Mouse (Mus musculus) heart, adult 18-20 months (tissue): Measurements from ENCODE around the gene Olfr551. TPM values are rescaled to one million over a fixed set of nuclear protein-coding genes. Genes with fewer than 3 reads are reported as not detected.

Experiments
- total RNA-seq, 2 experiments: library from RNA; stranded (reverse); gene quantifications; 2 replicates each; pipeline ENCODE4 v1.2.3; 2021

Olfr551 gene
- total RNA-seq, 2 experiments from 2014 or later = not detected

Other genes starting within 250 kb of the Olfr551 start
- gene Rrm1, start 150.2 kb downstream of the Olfr551 start, total RNA-seq = 10 to 100 TPM in 1 of 2 experiments, 1 to 10 TPM in 1; 9.5 to 10.1 TPM
- not detected for gene Olfr543, start 110.2 kb downstream of the Olfr551 start, total RNA-seq
- not detected for gene Olfr544, start 103.6 kb downstream of the Olfr551 start, total RNA-seq
- gene Olfr545, start 92.3 kb downstream of the Olfr551 start, total RNA-seq = not detected
- gene Olfr547, start 57.1 kb downstream of the Olfr551 start, total RNA-seq = not detected
- not detected for gene Olfr548-ps1, start 51.0 kb downstream of the Olfr551 start, total RNA-seq
- gene Olfr549, start 42.0 kb downstream of the Olfr551 start, total RNA-seq = not detected
- 1 to 10 TPM; 5.3 TPM for gene Trim21, start 26.4 kb downstream of the Olfr551 start, total RNA-seq
- under 1 TPM; 0.05 to 0.18 TPM for gene Olfr550, start 20.4 kb downstream of the Olfr551 start, total RNA-seq
- gene Olfr552, start 5.9 kb upstream of the Olfr551 start, total RNA-seq = under 1 TPM; 0.10 to 0.23 TPM
- gene Olfr553, start 26.3 kb upstream of the Olfr551 start, total RNA-seq = not detected
- gene Olfr554, start 46.5 kb upstream of the Olfr551 start, total RNA-seq = not detected
- gene Olfr555, start 66.9 kb upstream of the Olfr551 start, total RNA-seq = not detected
- not detected for gene Olfr556, start 73.0 kb upstream of the Olfr551 start, total RNA-seq
- gene Trim68, start 95.4 kb upstream of the Olfr551 start, total RNA-seq = 1 to 10 TPM; 6.7 to 8.5 TPM
- gene Olfr557, start 104.0 kb upstream of the Olfr551 start, total RNA-seq = not detected
- 1 to 10 TPM; 2.3 TPM for gene Olfr558, start 110.3 kb upstream of the Olfr551 start, total RNA-seq
- gene Olfr33, start 127.2 kb upstream of the Olfr551 start, total RNA-seq = not detected
- not detected for gene Olfr559, start 135.6 kb upstream of the Olfr551 start, total RNA-seq
- gene Olfr560, start 167.5 kb upstream of the Olfr551 start, total RNA-seq = not detected
- under 1 TPM; 0.49 to 0.60 TPM for gene Olfr78, start 167.6 kb upstream of the Olfr551 start, total RNA-seq
- not detected for gene Olfr561, start 179.3 kb upstream of the Olfr551 start, total RNA-seq
- gene Olfr564, start 211.6 kb upstream of the Olfr551 start, total RNA-seq = not detected